Comparison of ENCODE assay signal across 16 mouse cellular contexts in genomic region chr8:92121296-92121695, GRCm38 (mm10).
DNase-seq lines count a peak whose midpoint lies in the region; ATAC-seq and TF ChIP-seq lines count a peak whose summit lies in the region.
"Had no signal": no experiment of that assay in that cellular context is flagged by ENCODE, and none has a peak within 500 bp of the region (broad histone marks: within the 10 kb centered on the region; RNA-seq: fewer than 3 reads in every experiment).

No protein-coding gene starts in this region.

- no peaks in the 10 kb centered on the region for H3K9me3 ChIP-seq in intestine, postnatal 0 days (ENCODE audit: control insufficient read depth)
- H3K9me3 ChIP-seq in intestine, embryonic 16.5 days (ENCODE audit: control insufficient read depth, low read length), result no peaks in the 10 kb centered on the region
- H3K9me3 ChIP-seq in lung, postnatal 0 days (ENCODE audit: low read length), result no peaks in the 10 kb centered on the region
- H3K9me3 ChIP-seq: hindbrain, embryonic 10.5 days; limb, embryonic 15.5 days had no signal

- no peak for ATAC-seq in intestine, postnatal 0 days
- ATAC-seq in intestine, embryonic 16.5 days, result no peak
- ATAC-seq in lung, postnatal 0 days, result no peak

- peak; percentile 61 for TF ChIP-seq CTCF in intestine, postnatal 0 days (IDR thresholded peaks at IDR 0.05; ENCODE audit: low read depth)
- peak; percentile 75 for TF ChIP-seq CTCF in lung, postnatal 0 days (IDR thresholded peaks at IDR 0.05)

- H3K27me3 ChIP-seq in intestine, postnatal 0 days (replicated peaks; ENCODE audit: control insufficient read depth, insufficient read depth, low read length), result no peaks in the 10 kb centered on the region
- no peaks in the 10 kb centered on the region for H3K27me3 ChIP-seq in intestine, embryonic 16.5 days (replicated peaks; ENCODE audit: control insufficient read depth, insufficient read depth, low read length)
- no peaks in the 10 kb centered on the region for H3K27me3 ChIP-seq in lung, postnatal 0 days (replicated peaks; ENCODE audit: insufficient read depth, low read length)
- H3K27me3 ChIP-seq: CH12.LX had no signal

- H3K27ac ChIP-seq in intestine, postnatal 0 days (ENCODE audit: low read depth, low read length), result no peak overlapping the region
- H3K27ac ChIP-seq in intestine, embryonic 16.5 days (ENCODE audit: low read length), result no peak overlapping the region
- no peak overlapping the region for H3K27ac ChIP-seq in lung, postnatal 0 days (ENCODE audit: low read length)
- H3K27ac ChIP-seq: hindbrain, embryonic 10.5 days; limb, embryonic 15.5 days; macrophage had no signal

- H3K4me2 ChIP-seq in intestine, postnatal 0 days (replicated peaks; ENCODE audit: low read depth), result no peak overlapping the region
- no peak overlapping the region for H3K4me2 ChIP-seq in intestine, embryonic 16.5 days (ENCODE audit: low read depth, low read length)
- H3K4me2 ChIP-seq in lung, postnatal 0 days (replicated peaks; ENCODE audit: low read depth, low read length), result no peak overlapping the region
- H3K4me2 ChIP-seq: limb, embryonic 15.5 days had no signal

- 57% methylated on average over 2 of the region's 2 CpGs for WGBS in intestine, postnatal 0 days
- WGBS in intestine, embryonic 16.5 days, result 53% methylated on average over 2 of the region's 2 CpGs
- 53% methylated on average over 2 of the region's 2 CpGs for WGBS in lung, postnatal 0 days

- DNase-seq in lung, postnatal 0 days (ENCODE audit: low spot score), result peak; percentile 48
- DNase-seq in lung, postnatal 14 days, result no peak
- peak; percentile 19 for DNase-seq in ZHBTc4 (ENCODE audit: low read depth, low spot score)
- peak; percentile 29 for DNase-seq in retina, postnatal 1 day
- DNase-seq in testis, postnatal 10 days (ENCODE audit: low spot score), result no peak
- DNase-seq: adrenal gland, postnatal 36 days; cerebellum, adult 18-20 months; right cerebral cortex, postnatal 4 days; thymus, postnatal 4 days had no signal

- TF ChIP-seq EP300 in lung, postnatal 0 days (IDR thresholded peaks at IDR 0.05), result no peak

- H3K4me3 ChIP-seq in intestine, postnatal 0 days (ENCODE audit: low read depth, low read length), result no peak overlapping the region
- H3K4me3 ChIP-seq in intestine, embryonic 16.5 days (ENCODE audit: low read length), result no peak overlapping the region
- no peak overlapping the region for H3K4me3 ChIP-seq in lung, postnatal 0 days (ENCODE audit: low read depth, low read length)
- H3K4me3 ChIP-seq: hindbrain, embryonic 10.5 days; limb, embryonic 15.5 days; myocyte had no signal

- H3K36me3 ChIP-seq in intestine, postnatal 0 days (ENCODE audit: control insufficient read depth, insufficient read depth), result no peaks in the 10 kb centered on the region
- no peaks in the 10 kb centered on the region for H3K36me3 ChIP-seq in intestine, embryonic 16.5 days (ENCODE audit: control insufficient read depth, insufficient read depth, low read length)
- no peaks in the 10 kb centered on the region for H3K36me3 ChIP-seq in lung, postnatal 0 days (ENCODE audit: insufficient read depth, low read length)
- H3K36me3 ChIP-seq: hindbrain, embryonic 10.5 days; limb, embryonic 15.5 days had no signal

- H3K4me1 ChIP-seq in intestine, postnatal 0 days (replicated peaks; ENCODE audit: control insufficient read depth, insufficient read depth, low read length), result no peaks in the 10 kb centered on the region
- no peaks in the 10 kb centered on the region for H3K4me1 ChIP-seq in intestine, embryonic 16.5 days (ENCODE audit: control insufficient read depth, insufficient read depth, low read length)
- no peaks in the 10 kb centered on the region for H3K4me1 ChIP-seq in lung, postnatal 0 days (ENCODE audit: insufficient read depth, low read depth, low read length)
- H3K4me1 ChIP-seq: hindbrain, embryonic 10.5 days; limb, embryonic 15.5 days had no signal

- no peak overlapping the region for H3K9ac ChIP-seq in intestine, postnatal 0 days (ENCODE audit: low read depth, low read length)
- H3K9ac ChIP-seq in intestine, embryonic 16.5 days (ENCODE audit: low read depth, low read length), result no peak overlapping the region
- no peak overlapping the region for H3K9ac ChIP-seq in lung, postnatal 0 days (replicated peaks; ENCODE audit: low read depth)
- H3K9ac ChIP-seq: limb, embryonic 15.5 days had no signal

Comparison
In these comparisons a context has a peak if more than half of its experiments do, and no peak if none do; other contexts are left out.
1. DNase-seq: peak in lung, postnatal 0 days (single experiment), ZHBTc4 (single experiment) and retina, postnatal 1 day (single experiment); none in lung, postnatal 14 days (single experiment) and testis, postnatal 10 days (single experiment).